Mouse (Mus musculus) right cerebral cortex, postnatal 10 days (tissue): ENCODE data around the gene Casp7.

Source experiments
- DNase-seq, 2 experiments: peaks; one replicate each; pipeline ENCODE4 v3.0.0; 2021; ENCODE audit warnings: low spot score in 2 of 2

The Casp7 gene

DNA sequence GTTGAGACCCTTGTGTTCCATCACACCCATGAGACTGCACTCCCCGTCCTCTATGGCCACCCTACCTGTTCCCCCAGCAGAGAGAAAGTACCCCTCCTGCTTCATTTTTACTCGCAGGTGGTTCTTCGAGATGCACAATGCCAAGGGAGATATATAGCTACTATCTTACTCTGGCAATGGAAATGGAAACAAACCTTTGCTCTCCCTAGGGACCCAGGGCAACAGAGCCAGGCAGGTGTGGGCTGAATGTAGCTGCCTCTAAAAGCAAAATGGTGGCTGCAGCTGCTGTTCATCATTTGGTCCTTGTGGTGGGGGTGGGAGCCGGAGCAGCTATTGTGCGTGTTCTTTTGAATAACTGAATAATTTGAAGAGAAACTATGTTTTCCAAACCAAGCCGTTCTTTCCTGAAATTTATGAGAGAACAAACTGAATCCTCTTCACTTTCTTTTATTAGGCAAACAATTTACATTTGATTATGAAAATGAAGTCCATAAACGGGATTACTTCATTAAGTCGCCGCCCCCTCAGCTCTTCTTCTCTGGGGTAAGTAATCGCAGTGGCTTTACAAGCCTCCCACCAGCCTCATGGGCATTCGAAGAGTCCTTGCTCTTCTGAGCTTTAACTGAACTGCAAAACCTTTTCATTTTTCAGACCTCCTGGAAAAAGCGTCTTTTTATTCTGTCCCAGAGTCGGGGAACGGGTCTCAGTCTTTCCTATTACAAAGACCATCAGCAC lies 73.5 kb downstream of the Casp7 start:
- DNase-seq, result peak in 1 of 2 experiments; percentile 45

DNA sequence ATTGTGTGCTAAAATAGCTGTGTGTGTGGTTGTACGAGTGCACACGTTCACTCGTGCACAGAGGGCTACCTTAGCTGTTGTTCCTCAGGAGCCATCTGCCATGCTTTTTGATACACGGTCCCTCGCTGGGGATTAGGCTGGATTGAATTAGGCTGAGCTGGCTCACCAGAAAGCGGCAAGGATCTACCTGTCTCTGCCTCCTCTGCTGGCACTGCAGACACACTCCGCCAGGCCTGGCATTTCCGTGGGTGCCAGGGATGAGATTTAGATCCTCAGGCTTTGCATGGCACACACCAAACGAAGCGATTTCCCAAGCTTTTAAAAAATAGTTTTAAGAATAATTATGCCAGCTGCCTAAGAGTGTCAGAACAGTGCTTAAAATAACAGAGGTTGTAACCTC lies 75.0 kb downstream of the Casp7 start:
- no peak for DNase-seq

- no peak for DNase-seq
These were observed 78.1 kb downstream of the Casp7 start for GRCm38 (mm10) chr19:56474869-56475550.

- no peak for DNase-seq
These were observed 79.6 kb downstream of the Casp7 start for GRCm38 (mm10) chr19:56476546-56476945.

DNA sequence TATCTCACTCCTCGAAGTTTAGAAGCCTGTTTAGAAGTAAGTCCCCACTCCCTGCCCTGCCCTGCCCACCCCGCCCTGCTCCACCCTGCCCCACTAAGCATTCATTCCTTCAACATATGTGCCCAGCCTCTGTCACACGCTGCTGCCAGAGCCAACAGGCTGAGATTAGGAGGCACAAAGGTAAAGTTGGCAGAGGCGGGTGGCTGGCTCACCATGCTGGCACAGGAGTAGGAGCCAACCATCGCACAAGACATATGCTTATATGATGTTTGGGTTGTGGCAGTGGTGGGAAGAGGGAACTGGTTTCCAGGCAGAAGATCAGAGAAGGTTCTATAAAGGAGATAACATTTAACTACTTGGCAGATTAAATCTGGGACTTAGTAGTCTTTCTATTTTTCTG lies 80.3 kb downstream of the Casp7 start:
- no peak for DNase-seq

DNA sequence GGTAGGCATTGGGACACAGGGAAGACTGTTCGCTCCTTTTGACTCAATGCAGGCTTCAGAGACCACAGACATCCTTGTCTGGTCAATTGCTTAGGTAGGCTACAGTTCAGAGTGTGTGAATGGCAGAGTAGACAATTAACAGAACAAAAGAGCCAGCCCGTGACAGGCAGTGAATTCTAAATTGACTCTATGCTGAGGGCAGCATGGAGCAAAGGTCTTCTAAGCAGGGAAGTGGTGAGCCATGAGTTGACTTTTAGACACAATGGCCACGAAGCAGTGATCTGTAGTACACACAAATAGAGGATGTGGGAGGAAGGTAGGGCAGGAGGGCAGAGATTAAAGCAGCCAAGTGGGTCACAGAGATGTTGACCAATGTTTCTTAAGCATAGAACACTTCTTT lies 80.9 kb downstream of the Casp7 start:
- DNase-seq, result no peak

GRCm38 (mm10) chr19:56484630-56485375 lies 87.9 kb downstream of the Casp7 start:
- no peak for DNase-seq

DNA sequence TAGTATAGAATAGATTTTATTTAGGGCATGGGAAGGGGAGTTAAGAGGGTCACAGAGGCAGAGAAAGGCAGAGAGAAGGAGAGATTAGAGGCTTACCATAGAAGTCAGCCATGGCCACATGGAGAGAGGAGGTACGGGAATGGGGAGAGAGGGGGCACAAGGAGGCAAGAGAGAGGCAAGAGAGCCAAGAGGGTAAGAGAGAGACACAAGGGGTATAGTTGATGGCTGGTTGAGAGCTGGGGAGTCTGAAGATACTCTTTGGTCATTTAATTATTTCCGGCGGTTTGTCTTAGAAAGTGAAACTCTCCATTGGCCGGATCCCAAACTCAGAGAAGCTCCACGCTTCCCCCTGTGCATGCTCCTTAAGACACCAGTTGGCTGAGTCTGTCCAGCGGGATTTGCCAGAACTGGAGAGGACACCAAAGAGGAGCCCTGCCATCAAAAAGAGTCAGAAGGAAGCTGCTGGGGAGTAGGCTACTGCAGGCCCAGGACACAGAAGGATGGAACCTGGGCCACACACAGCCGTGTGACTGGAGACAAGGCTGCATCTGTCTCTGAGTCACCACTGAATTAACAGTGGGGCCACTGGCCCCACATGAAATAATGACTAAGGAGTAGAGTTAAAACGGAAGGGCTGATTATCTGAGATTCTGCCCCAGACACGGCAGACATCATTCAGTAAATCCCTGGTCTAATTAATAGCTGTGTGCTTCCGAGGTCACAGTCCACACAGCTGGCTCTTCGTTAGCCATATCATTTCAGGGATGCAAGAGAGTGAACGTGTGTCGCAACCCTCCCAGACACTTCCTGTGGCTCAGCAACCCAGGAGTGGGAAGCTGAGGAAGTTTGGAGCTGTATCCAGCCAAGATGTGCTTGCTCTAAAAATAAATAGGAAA lies 88.7 kb downstream of the Casp7 start:
- DNase-seq, result no peak

DNA sequence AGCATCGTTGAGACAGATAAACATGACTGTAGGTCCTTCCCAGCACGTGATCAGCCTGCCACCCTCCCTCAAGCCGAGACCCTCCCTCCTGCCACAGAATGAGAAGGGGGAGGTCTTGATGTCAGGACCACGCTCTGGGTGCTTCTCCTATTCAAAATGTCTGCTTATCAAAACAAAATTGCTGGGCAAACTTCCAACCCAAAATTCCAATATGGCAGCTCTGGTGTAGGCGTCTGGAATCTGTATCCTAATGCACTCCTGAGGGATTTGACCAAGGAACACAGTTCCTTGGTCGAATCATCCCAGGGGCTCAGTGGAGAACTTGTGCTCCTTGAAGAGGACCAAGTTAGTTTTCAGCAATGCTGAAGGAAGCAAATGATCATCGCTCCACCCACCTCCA lies 90.0 kb downstream of the Casp7 start:
- no peak for DNase-seq

DNA sequence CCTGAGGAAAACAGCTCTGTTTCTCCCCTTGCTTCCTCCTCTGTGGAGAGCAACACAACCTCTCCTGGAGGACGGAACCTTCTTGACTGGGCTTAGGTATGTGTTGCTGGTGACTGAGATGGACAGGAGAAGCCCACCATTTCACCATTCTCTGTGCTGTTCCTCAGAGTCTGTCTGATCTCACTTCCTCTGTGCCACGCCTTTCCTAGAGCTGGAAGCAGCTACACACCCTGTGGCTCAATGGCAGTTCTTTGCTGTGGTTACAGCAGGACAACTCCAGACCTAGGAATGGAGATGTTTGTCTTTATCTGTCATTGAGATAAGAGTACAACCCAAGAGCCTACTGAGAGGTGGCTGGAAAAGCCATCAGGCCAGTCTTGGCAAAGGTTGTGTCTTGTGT lies 90.4 kb downstream of the Casp7 start:
- no peak for DNase-seq

GRCm38 (mm10) chr19:56489601-56490000 lies 92.7 kb downstream of the Casp7 start:
- no peak for DNase-seq
